Mouse (Mus musculus) hindbrain, embryonic 15.5 days (tissue): ENCODE measurements around the gene Mindy3. TPM values are rescaled to one million over a fixed set of nuclear protein-coding genes. Genes with fewer than 3 reads are reported as not detected.
A peak's percentile ranks its signal among the peaks of the same experiment; 100 is the strongest.

Experiments
- ATAC-seq: fragments of 200-750 bp; cut with Nextera tagmentation; 2 replicates; pipeline ENCODE4 v1.8.0; 2017; ENCODE audit warnings: low read depth, moderate number of reproducible peaks, moderate TSS enrichment; ENCODE audit not compliant: low FRiP score
- H3K27ac ChIP-seq: fragments of 300-500 bp; sonication (generic); replicated peaks from 2 replicates; pipeline ENCODE4 v1.5.1; 2015; ENCODE audit warnings: mild to moderate bottlenecking, inconsistent platforms
- H3K27me3 ChIP-seq: fragments of 300-500 bp; sonication (generic); 2 replicates; pipeline ENCODE4 v1.6.1; 2015; ENCODE audit warnings: control low read depth, inconsistent platforms
- H3K36me3 ChIP-seq: fragments of 300-500 bp; sonication (generic); 2 replicates; pipeline ENCODE4 v1.6.1; 2015; ENCODE audit warnings: control low read depth, inconsistent platforms
- H3K4me1 ChIP-seq: fragments of 300-500 bp; sonication (generic); replicated peaks from 2 replicates; pipeline ENCODE4 v1.6.1; 2015; ENCODE audit warnings: control low read depth, inconsistent platforms
- H3K4me2 ChIP-seq: fragments of 300-500 bp; sonication (generic); 2 replicates; pipeline ENCODE4 v1.6.1; 2015; ENCODE audit warnings: moderate library complexity, mild to moderate bottlenecking, inconsistent platforms
- H3K4me3 ChIP-seq: fragments of 300-500 bp; sonication (generic); 2 replicates; pipeline ENCODE4 v1.5.1; 2015; ENCODE audit warnings: mild to moderate bottlenecking, inconsistent platforms
- H3K9ac ChIP-seq: fragments of 300-500 bp; sonication (generic); 2 replicates; pipeline ENCODE4 v1.6.1; 2015; ENCODE audit warnings: inconsistent platforms
- H3K9me3 ChIP-seq: fragments of 300-500 bp; sonication (generic); 2 replicates; pipeline ENCODE4 v1.6.1; 2016; ENCODE audit warnings: control low read depth, inconsistent platforms
- WGBS: fragments of 180-500 bp; shearing (Covaris S2); methylation state at CpG from one replicate; pipeline ENCODE4 v1.1.7; 2015; 5-methylcytosine and 5-hydroxymethylcytosine counted together
- polyA plus RNA-seq: library from polyadenylated mRNA; unstranded; fragments of >200 nt; fragmentation: Nextera tagmentation; extraction: Ambion mirVana; gene quantifications from 2 replicates; pipeline ENCODE4 v1.2.1, GENCODE M21; 2015

Mindy3 gene
- polyA plus RNA-seq, 1 experiment from 2014 or later = 47.8 TPM

DNA sequence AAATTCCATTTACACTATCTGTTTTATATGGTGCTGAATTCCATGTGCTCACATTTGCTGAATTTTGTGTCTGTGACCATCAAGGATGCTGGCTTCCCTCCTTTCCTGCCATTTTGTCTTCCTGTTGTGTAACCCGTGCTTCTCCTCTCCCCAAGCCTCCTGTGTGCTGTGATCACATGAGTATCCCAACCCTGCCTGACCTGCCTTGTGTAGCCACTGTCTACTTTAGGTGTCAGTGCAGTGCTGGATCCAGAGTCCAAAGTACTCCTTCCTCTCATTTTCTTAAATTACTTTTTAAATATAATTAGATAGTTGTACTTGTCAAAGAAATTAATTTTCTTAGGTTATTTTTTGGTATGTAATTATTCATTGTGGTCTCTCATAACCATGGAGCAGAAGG is 51.3 kb downstream of the Mindy3 start:
- Histone ChIP-seq H3K9me3 (no peaks in the 10 kb centered on the region), H3K36me3 (0 out of 2 replicates have a peak, but pooled peaks cover 4% of the 10 kb centered on the region), H3K27ac (no peak overlapping the region), H3K9ac (no peak overlapping the region), H3K27me3 (no peaks in the 10 kb centered on the region), H3K4me2 (no peak overlapping the region), H3K4me3 (no peak overlapping the region), H3K4me1 (no peaks in the 10 kb centered on the region)
- WGBS = 75% methylated on average over 1 of the region's 1 CpGs
- ATAC-seq = no peak

DNA sequence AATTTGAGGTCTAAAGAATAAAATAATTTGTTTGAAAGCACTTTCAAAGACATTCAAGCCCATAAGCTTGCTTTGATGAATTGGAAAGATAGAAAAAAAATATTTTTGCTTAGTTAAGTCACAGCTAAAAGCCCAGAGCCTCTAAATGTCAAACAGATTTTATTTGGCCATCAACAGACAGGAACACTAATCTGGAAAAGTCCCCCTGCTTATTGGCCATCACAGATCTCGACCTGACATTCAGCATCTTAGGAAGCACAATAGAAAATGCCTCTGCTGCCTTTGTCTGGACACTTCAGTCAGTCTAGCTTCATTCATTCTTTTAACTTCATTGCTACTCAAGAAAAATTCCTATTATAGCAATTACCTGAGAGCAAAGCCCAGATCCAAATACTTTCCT is 58.0 kb downstream of the Mindy3 start:
- Histone ChIP-seq H3K36me3 (peaks cover 26% of the 10 kb centered on the region), H3K9me3 (no peaks in the 10 kb centered on the region), H3K4me2 (no peak overlapping the region), H3K27ac (no peak overlapping the region), H3K27me3 (no peaks in the 10 kb centered on the region), H3K9ac (no peak overlapping the region), H3K4me3 (no peak overlapping the region), H3K4me1 (no peaks in the 10 kb centered on the region)
- WGBS = 80% methylated on average over 1 of the region's 1 CpGs
- no peak for ATAC-seq

DNA sequence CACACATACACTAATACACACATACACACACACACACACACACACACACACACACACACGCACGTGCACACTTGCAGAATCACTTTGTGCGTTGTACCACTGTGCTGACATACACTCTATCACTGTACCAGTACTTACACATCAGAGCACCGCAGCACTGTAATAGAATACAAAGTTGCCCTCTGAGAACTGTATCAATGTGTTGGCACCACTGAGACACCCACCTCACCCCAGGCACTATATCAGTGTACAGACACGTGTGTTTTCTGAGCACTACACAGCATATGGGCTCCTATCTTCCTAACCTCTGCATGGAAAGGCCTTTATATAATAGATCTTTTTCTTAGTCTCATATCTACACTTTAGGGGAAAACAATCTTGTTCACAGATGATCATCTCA is 64.4 kb downstream of the Mindy3 start:
- H3K27me3 ChIP-seq = no peaks in the 10 kb centered on the region
- ATAC-seq = no peak
- H3K4me1 ChIP-seq = no peaks in the 10 kb centered on the region
- peaks cover 38% of the 10 kb centered on the region for H3K36me3 ChIP-seq
- H3K4me3 ChIP-seq = no peak overlapping the region
- H3K9ac ChIP-seq = no peak overlapping the region
- WGBS = 90% methylated on average over 5 of the region's 5 CpGs
- no peak overlapping the region for H3K4me2 ChIP-seq
- H3K27ac ChIP-seq = no peak overlapping the region
- H3K9me3 ChIP-seq = no peaks in the 10 kb centered on the region

DNA sequence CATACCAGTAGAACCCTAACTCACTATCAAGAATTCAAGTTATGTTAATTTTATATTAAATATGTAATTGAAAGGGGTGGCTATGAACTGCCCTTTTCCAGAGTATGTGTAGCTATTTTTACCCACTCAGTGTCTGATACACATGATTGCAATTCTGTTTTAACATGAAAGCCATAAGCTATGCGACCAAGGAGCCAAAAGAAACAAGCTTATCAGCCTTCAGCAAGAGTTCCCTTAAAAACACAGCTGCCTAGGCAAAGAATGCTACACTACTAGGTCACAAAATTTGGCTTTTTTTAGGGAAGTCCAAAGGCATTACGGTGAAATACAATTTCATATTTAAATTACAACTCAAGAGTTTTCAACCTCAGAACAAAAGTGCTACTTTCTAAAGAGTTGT is 70.4 kb downstream of the Mindy3 start:
- ATAC-seq = no peak
- H3K4me3 ChIP-seq = no peak overlapping the region
- H3K27ac ChIP-seq = no peak overlapping the region
- H3K4me2 ChIP-seq = no peak overlapping the region
- no peak overlapping the region for H3K9ac ChIP-seq
- H3K9me3 ChIP-seq = no peaks in the 10 kb centered on the region
- peaks cover 7% of the 10 kb centered on the region for H3K36me3 ChIP-seq
- no peaks in the 10 kb centered on the region for H3K27me3 ChIP-seq
- 93% methylated on average over 2 of the region's 2 CpGs for WGBS
- H3K4me1 ChIP-seq = no peaks in the 10 kb centered on the region

DNA sequence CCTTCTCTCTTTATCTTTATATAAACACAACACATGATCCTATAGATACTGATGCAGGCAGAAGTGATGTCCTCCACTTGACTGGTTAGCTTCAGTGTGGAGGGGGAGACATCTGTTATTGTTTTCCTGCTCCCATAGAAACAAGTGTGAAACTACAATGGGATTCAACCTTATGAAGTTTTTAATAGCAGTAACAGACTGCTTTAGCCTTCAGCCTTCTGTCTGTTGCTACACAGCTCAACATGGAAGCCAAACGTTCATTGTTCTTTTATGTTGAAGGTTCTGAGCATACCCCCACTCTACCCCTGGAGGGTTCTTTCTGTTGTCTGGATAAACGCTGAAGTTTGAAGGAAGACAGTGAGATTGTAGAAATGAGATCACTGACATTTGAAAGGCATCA is 87.3 kb downstream of the Mindy3 start:
- no peak for ATAC-seq
- WGBS = 63% methylated on average over 2 of the region's 2 CpGs
- no peaks in the 10 kb centered on the region for H3K27me3 ChIP-seq
- no peaks in the 10 kb centered on the region for H3K9me3 ChIP-seq
- H3K4me1 ChIP-seq = peaks cover 19% of the 10 kb centered on the region
- no peak overlapping the region for H3K27ac ChIP-seq
- no peak overlapping the region for H3K4me2 ChIP-seq
- no peaks in the 10 kb centered on the region for H3K36me3 ChIP-seq
- H3K9ac ChIP-seq = no peak overlapping the region
- H3K4me3 ChIP-seq = no peak overlapping the region

DNA sequence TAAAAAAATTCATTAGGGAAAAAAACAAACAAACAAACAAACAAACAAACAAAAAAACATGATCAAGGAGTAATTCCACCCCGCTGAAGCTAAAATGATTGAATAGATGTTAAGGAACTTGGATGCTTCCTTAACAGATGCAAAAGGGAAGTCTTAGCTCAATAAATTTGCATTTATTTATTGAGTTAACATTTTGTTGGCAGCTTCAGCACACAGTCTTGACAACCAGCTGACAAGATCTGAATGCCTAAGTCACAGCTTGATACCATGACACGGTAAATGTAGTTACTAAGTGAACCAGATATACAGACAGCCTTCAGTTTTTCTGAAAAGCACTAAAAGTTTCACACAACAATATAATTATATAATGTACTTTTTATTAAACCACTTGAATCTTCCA is 89.7 kb downstream of the Mindy3 start:
- H3K9me3 ChIP-seq = no peaks in the 10 kb centered on the region
- WGBS = 46% methylated on average over 2 of the region's 2 CpGs
- no peaks in the 10 kb centered on the region for H3K36me3 ChIP-seq
- H3K4me3 ChIP-seq = no peak overlapping the region
- H3K27ac ChIP-seq = no peak overlapping the region
- no peak overlapping the region for H3K9ac ChIP-seq
- H3K4me2 ChIP-seq = no peak overlapping the region
- no peaks in the 10 kb centered on the region for H3K27me3 ChIP-seq
- peaks cover 19% of the 10 kb centered on the region for H3K4me1 ChIP-seq
- no peak for ATAC-seq

DNA sequence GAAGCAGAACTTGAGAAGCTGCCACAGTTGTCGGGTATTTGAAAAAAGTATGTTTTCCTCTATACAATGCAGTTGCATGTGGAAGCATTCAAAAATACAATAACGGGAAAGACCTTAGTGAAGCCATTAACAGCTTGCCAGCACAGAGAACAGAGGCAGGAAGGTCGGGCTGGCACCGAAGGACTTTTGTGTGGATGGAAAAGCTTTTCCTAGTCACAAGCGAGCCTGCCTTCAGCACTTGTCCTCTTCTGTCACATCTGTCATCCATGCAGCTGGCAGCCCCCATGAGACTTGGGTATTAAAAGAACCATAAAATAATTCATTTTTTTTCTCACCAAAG is 90.2 kb downstream of the Mindy3 start:
- ATAC-seq = no peak
- H3K27ac ChIP-seq = no peak overlapping the region

DNA sequence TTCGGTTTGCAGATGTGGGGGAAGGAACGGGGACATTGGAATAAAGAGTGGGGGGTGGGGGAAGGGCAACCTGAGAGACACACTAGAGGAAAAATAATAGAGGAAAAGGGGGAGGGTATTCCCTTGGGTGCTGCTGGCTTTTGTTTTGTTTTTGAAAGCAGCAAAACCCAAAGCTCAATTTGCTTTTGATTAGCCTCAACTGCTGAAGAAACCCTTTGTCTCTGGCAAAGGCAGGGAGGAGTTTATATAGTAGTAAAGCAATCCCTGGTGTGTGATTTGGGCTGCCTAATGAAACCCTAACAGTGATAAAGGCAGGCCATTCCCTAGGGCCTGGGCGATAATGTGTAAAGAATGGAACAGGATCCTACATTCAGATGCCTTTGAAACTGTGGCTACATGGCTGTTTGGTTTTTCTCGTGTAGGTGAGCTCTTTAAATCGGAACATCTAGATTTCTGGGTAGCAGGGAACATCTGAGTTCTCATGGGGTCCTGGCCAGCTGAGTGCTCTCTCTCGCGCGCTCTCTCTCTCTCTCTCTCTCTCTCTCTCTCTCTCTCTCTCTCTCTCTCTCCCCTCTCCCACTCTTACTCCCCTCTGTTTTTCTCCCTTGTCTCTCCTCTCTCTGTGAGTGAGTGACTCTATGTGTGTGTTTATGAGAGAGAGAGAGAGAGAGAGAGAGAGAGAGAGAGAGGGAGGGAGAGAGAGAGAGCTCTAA is 90.8 kb downstream of the Mindy3 start:
- 12% methylated on average over 8 of the region's 8 CpGs for WGBS
- Histone ChIP-seq H3K4me3 (0 out of 2 replicates have a peak overlapping the region, but pooled peaks have one; percentile 21), H3K36me3 (no peaks in the 10 kb centered on the region), H3K9ac (no peak overlapping the region), H3K9me3 (no peaks in the 10 kb centered on the region), H3K27ac (no peak overlapping the region; the same call in 1 of the 2 replicates), H3K4me2 (peak overlapping the region; percentile 51), H3K27me3 (no peaks in the 10 kb centered on the region), H3K4me1 (peaks cover 19% of the 10 kb centered on the region)
- ATAC-seq = peak; percentile 59; the same call in 1 of the 2 replicates

More for the DNA sequence above, 90.2 kb downstream of the Mindy3 start:
- Histone ChIP-seq H3K27me3 (no peaks in the 10 kb centered on the region), H3K36me3 (no peaks in the 10 kb centered on the region), H3K9ac (no peak overlapping the region), H3K9me3 (no peaks in the 10 kb centered on the region), H3K4me1 (peaks cover 19% of the 10 kb centered on the region), H3K4me3 (no peak overlapping the region), H3K4me2 (peak overlapping the region; percentile 51)
- WGBS = 13% methylated on average over 5 of the region's 5 CpGs

DNA sequence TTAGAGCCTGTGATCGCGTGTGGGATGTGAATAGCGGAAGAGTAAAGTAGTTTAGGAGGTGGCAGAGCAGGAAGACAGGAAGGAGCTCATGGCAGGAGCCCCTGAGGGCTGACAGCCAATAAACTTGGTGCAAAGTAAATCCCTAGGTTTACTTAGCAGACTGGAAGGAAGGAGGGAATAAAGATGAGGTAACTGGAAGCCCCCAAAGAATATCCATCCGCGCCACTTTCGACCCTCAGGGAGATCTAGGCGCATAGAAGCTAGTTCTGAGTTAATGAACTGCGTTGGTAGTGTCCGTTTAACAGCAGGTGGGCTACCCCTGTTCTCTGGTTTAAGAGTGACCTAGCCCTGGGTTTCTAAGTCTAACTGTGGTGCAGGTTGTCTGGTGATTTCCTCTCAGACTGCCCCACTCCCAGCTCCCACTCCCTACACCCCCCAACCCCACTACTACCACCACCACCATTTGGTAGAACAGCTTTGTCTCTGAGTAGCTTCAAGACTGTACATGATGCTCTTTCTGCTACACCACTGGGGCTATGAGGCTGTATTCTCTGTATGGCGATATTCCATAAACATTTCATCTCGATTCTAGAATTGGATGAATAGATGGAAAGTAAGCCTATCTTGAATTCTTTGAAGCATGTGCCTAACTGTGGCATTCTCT is 91.4 kb downstream of the Mindy3 start:
- Histone ChIP-seq H3K4me2 (peak overlapping the region; percentile 51), H3K4me3 (peak overlapping the region; percentile 21), H3K27ac (peak overlapping the region; percentile 22), H3K4me1 (peaks cover 19% of the 10 kb centered on the region), H3K9me3 (no peaks in the 10 kb centered on the region), H3K9ac (no peak overlapping the region), H3K27me3 (no peaks in the 10 kb centered on the region), H3K36me3 (no peaks in the 10 kb centered on the region)
- 25% methylated on average over 11 of the region's 11 CpGs for WGBS
- peak; percentile 40; the same call in 1 of the 2 replicates for ATAC-seq

DNA sequence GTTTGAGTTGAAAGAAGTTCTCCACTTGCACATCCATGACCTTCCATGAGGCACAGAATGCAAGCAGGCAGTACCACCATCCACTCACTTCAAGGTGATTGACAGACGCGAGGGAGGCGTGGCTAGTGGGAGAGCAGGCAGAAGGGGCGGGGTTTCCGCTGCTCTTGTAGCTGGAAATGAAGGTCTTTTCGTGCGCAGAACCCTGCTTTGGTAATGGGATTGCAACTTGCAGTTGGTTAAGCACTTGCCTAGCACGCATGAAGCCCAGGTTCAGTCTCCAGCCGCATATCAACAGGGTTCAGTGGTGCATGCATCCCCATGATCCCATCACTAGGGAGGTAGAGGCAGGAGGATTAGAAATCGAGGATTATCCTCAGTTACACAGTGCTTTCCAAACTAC is 92.1 kb downstream of the Mindy3 start:
- no peak overlapping the region for H3K27ac ChIP-seq
- WGBS = 9% methylated on average over 10 of the region's 10 CpGs

DNA sequence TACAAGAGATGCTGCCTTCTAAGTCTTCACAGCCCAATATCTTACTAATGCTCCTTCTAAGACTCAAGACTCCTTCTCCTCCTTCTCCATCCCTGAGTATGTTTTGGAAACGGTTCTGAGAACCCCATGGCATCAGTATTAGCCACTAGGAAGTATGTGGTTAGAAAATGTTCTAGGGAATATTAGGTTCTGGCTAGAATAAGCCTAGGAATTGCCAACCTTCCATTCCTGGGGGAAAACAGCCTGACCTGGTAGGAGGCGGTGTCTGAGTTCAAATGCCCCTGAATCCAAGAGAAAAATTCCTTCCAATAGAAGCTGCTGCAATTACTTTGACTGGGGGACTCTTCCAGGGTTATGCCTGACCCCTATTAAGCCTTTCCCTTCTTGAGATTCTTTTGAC is 93.4 kb downstream of the Mindy3 start:
- WGBS = 88% methylated on average over 2 of the region's 2 CpGs
- no peak for ATAC-seq
- no peak overlapping the region for H3K4me2 ChIP-seq
- peaks cover 19% of the 10 kb centered on the region for H3K4me1 ChIP-seq
- H3K9me3 ChIP-seq = no peaks in the 10 kb centered on the region
- no peak overlapping the region for H3K27ac ChIP-seq
- no peak overlapping the region for H3K4me3 ChIP-seq
- no peaks in the 10 kb centered on the region for H3K27me3 ChIP-seq
- no peaks in the 10 kb centered on the region for H3K36me3 ChIP-seq
- no peak overlapping the region for H3K9ac ChIP-seq

More for the DNA sequence above, 92.1 kb downstream of the Mindy3 start:
- peak overlapping the region; percentile 51 for H3K4me2 ChIP-seq
- ATAC-seq = peak; percentile 64
- no peak overlapping the region for H3K9ac ChIP-seq
- no peaks in the 10 kb centered on the region for H3K27me3 ChIP-seq
- H3K4me1 ChIP-seq = peaks cover 19% of the 10 kb centered on the region
- H3K4me3 ChIP-seq = peak overlapping the region; percentile 21
- H3K36me3 ChIP-seq = no peaks in the 10 kb centered on the region
- H3K9me3 ChIP-seq = no peaks in the 10 kb centered on the region

DNA sequence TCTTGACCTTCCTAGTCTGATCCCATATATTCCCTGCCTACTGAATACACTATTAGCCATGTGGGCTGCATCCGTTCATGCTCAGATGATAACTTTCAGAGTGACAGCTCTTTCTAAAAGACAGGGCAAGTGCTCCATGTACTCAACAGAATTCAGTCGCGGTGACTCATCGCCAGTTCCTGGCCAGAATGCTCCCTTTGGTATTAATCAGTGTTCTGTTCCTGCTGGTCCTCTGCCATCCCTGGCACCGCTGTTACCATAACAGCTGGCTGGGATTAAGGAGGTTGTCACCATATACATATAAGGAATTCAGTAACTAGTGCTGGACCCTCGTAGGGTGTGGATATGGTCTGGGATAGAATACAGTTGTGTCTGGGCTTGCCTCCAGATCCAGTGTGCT is 93.9 kb downstream of the Mindy3 start:
- no peaks in the 10 kb centered on the region for H3K27me3 ChIP-seq
- no peak overlapping the region for H3K27ac ChIP-seq
- no peak for ATAC-seq
- no peak overlapping the region for H3K4me3 ChIP-seq
- no peaks in the 10 kb centered on the region for H3K36me3 ChIP-seq
- no peak overlapping the region for H3K9ac ChIP-seq
- peaks cover 19% of the 10 kb centered on the region for H3K4me1 ChIP-seq
- H3K4me2 ChIP-seq = no peak overlapping the region
- no peaks in the 10 kb centered on the region for H3K9me3 ChIP-seq
- 83% methylated on average over 6 of the region's 6 CpGs for WGBS
